Mouse (Mus musculus) thymus, adult 2 months (tissue): ENCODE measurements around the gene C2cd5. TPM values are rescaled to one million over a fixed set of nuclear protein-coding genes. Genes with fewer than 3 reads are reported as not detected.

Experiments
- DNase-seq: peaks from one replicate; pipeline ENCODE4 v3.0.0; 2021
- H3K27ac ChIP-seq: fragments of 200-500 bp; 2 replicates; pipeline ENCODE4 v1.5.1; 2012; ENCODE audit warnings: low read length, control low read depth; ENCODE audit not compliant: control insufficient read depth, insufficient read depth
- H3K27me3 ChIP-seq: fragments of 200-500 bp; 2 replicates; pipeline ENCODE4 v1.6.1; 2012; ENCODE audit warnings: mild to moderate bottlenecking, low read length, moderate library complexity, mixed read lengths; ENCODE audit not compliant: control insufficient read depth, insufficient read depth
- H3K36me3 ChIP-seq: fragments of 200-500 bp; 2 replicates; pipeline ENCODE4 v1.6.1; 2012; ENCODE audit warnings: mild to moderate bottlenecking, low read length, moderate library complexity; ENCODE audit not compliant: control insufficient read depth, insufficient read depth
- H3K4me1 ChIP-seq: fragments of 200-500 bp; replicated peaks from 2 replicates; pipeline ENCODE4 v1.6.1; 2012; ENCODE audit warnings: low read length; ENCODE audit not compliant: control insufficient read depth, insufficient read depth
- H3K4me3 ChIP-seq: fragments of 200-500 bp; 2 replicates; pipeline ENCODE4 v1.5.1; 2012; ENCODE audit warnings: mild to moderate bottlenecking, low read length, control low read depth, moderate library complexity; ENCODE audit not compliant: control insufficient read depth, insufficient read depth
- CTCF ChIP-seq: fragments of 200-500 bp; IDR thresholded peaks from 2 replicates; pipeline ENCODE4 v1.5.1; 2012; ENCODE audit warnings: mild to moderate bottlenecking, control low read depth, low read length, moderate library complexity, borderline replicate concordance; ENCODE audit not compliant: control insufficient read depth, poor library complexity, insufficient read depth; ENCODE audit errors: extremely low read depth
- POLR2A ChIP-seq: fragments of 200-500 bp; IDR thresholded peaks from 2 replicates; pipeline ENCODE4 v1.6.1; 2012; ENCODE audit warnings: mild to moderate bottlenecking, low read length, control low read depth, moderate library complexity; ENCODE audit not compliant: control insufficient read depth, poor library complexity, insufficient read depth; ENCODE audit errors: extremely low read depth
- WGBS: fragments of 180-500 bp; shearing (Covaris S2); methylation state at CpG from one replicate; pipeline ENCODE4 v1.1.7; 2018; 5-methylcytosine and 5-hydroxymethylcytosine counted together
- polyA plus RNA-seq: library from polyadenylated mRNA; depleted of rRNA; stranded (reverse); fragments of >200 nt; gene quantifications from 2 replicates; pipeline ENCODE4 v1.2.3, GENCODE M21; 2012; rRNA removed

The C2cd5 gene
- polyA plus RNA-seq, result 34.9 and 36.2 TPM in 2 replicates

DNA sequence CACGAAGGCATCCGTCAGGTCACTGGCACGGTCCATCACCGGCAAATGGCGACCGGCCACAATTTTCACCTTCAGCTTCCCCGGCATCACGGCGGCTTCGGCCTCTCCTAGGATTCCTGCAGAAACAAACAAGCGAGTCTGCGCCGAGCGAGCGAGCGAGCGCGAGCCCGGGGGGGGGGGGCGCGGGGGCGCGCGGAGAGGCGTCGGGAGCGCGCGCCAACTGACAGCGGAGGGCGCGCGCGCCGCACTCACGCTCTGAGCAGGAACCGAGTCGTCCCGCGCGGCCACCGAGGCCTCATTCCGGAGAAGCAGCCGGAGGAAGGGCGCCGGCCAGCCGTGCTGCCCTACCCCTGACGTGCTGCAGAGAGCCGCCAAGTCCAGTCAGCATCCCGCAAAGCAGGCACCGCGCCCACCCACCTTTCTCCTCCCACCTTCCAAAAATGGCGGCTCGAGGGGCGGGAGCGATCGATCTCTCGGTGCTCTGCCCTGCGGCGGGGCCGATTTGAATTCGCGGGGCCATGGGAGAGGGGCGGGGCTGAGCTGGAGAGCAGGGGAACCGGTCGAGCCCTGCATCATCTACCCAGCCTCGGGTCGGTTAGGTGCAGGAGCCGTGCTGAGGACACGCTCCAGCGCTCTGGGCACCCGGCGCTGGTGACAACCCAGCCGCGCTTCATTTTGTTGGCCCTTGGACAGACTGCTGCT lies at the start of gene C2cd5:
Gene C2cd5, minus strand, starts transcription at position 461 of the 702 bp plus-strand sequence.
- Histone ChIP-seq H3K4me1 (peaks cover 4% of the 10 kb centered on the region; the same call in 1 of the 2 replicates), H3K27ac (no peak within 1 kb of the TSS), H3K36me3 (no peaks in the 10 kb centered on the region), H3K4me3 (peak within 1 kb of the TSS; percentile 61), H3K27me3 (no peaks in the 10 kb centered on the region)
- TF ChIP-seq CTCF (peak; percentile 57; the same call in 1 of the 2 replicates), POLR2A (peak; percentile 35; the same call in 1 of the 2 replicates)
- WGBS, result under 1% methylated on average over 68 of the region's 75 CpGs
- DNase-seq, result peak; percentile 97

DNA sequence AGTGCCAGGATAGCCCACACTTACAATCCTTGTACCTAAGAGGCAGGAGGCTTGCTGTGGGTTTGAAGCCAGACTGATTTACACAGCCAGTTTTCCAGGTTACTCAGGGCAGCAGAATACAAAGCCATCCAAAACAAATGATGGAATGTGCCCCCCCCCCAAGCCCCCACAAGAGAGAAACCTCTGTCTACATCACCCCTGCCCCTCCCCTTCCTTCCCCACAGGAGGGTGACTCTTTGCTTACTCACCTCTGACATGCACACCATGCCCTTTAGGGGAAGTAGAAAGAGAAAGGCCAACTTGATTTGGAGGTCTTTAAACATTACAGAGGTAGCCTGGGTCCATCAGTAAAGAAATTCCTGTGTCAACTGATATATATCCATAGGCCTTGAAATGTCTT lies 48.9 kb upstream of the C2cd5 start:
- Histone ChIP-seq H3K27ac (no peak overlapping the region), H3K36me3 (no peaks in the 10 kb centered on the region), H3K4me1 (peaks cover 35% of the 10 kb centered on the region), H3K27me3 (no peaks in the 10 kb centered on the region), H3K4me3 (no peak overlapping the region)
- no peak for DNase-seq
- TF ChIP-seq CTCF (no peak), POLR2A (no peak)

DNA sequence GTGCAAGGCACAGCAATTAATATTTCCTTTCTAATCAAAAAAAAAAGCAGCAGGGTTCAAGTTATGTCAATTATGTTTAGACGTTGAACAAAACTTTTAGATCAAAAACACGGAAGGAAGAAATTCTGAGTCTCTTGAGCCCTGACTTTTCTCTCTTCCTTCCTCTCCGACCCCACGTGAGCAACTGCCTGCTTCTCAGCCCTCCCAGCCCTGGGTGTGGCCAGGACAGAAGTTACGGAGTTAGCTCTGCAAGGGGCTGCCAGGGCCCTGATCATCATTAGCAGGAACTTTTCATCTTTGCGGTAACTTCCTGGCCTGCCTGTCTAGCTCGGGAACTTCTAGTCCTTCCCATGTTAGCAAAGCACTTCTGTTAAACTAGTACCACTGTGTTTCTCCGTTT lies 46.8 kb upstream of the C2cd5 start:
- Histone ChIP-seq H3K27me3 (no peaks in the 10 kb centered on the region), H3K4me1 (peaks cover 25% of the 10 kb centered on the region), H3K36me3 (no peaks in the 10 kb centered on the region), H3K27ac (peak overlapping the region; percentile 95), H3K4me3 (no peak overlapping the region)
- peak; percentile 79 for DNase-seq
- WGBS, result 5% methylated on average over 8 of the region's 8 CpGs
- TF ChIP-seq POLR2A (0 out of 2 replicates have a peak, but pooled peaks have one; percentile 48), CTCF (no peak)

GRCm38 (mm10) chr6:143145051-143145450 lies 45.1 kb upstream of the C2cd5 start:
- no peaks in the 10 kb centered on the region for H3K36me3 ChIP-seq
- WGBS, result 92% methylated on average over 7 of the region's 7 CpGs
- TF ChIP-seq POLR2A (no peak), CTCF (no peak)
- no peak for DNase-seq
- no peak overlapping the region for H3K4me3 ChIP-seq
- H3K27ac ChIP-seq, result no peak overlapping the region
- no peaks in the 10 kb centered on the region for H3K27me3 ChIP-seq
- H3K4me1 ChIP-seq, result peaks cover 19% of the 10 kb centered on the region

- Histone ChIP-seq H3K36me3 (no peaks in the 10 kb centered on the region), H3K4me1 (peaks cover 14% of the 10 kb centered on the region), H3K4me3 (no peak overlapping the region), H3K27me3 (no peaks in the 10 kb centered on the region), H3K27ac (no peak overlapping the region)
- WGBS, result 98% methylated on average over 2 of the region's 2 CpGs
- TF ChIP-seq CTCF (no peak), POLR2A (no peak)
- DNase-seq, result no peak
Observed at GRCm38 (mm10) chr6:143144556-143144955, 44.6 kb upstream of the C2cd5 start.

DNA sequence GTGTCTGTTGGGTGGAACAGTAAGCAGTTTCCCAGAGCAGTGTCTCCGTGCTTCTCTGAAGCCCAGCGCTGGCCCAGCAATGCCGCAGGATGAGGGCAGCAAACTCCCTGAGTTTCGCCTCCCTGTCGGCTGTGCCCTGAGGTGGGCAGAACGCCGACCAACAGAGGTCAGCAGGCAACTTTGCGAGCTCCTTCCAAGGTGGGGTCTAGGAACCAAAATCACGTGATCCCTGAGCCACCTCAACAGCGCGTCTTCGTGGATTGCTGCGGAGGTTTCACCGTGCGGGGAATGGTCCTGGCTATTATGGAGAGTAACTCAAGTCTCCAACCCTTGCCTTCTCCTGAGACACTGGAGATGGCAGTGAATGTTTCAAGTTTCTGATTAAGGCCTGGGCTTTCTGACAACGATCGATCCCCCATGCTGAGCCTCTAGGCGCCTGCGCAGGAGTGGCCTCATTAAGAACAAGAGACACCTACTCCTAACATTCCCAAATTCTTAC lies 43.9 kb upstream of the C2cd5 start:
- no peak overlapping the region for H3K4me3 ChIP-seq
- H3K27me3 ChIP-seq, result no peaks in the 10 kb centered on the region
- H3K36me3 ChIP-seq, result no peaks in the 10 kb centered on the region
- WGBS, result 86% methylated on average over 19 of the region's 19 CpGs
- no peak overlapping the region for H3K27ac ChIP-seq
- H3K4me1 ChIP-seq, result peaks cover 11% of the 10 kb centered on the region
- TF ChIP-seq POLR2A, result no peak
- TF ChIP-seq CTCF, result no peak
- DNase-seq, result no peak
